Mouse (Mus musculus): Measurements from ENCODE around the gene Krtcap2.

Krtcap2 gene

GRCm38 (mm10) chr3:89246261-89247100 is 715 bp downstream of the Krtcap2 start, which contains the start of gene Trim46:
Gene Trim46 (minus strand): TSS chr3:89246309.
- DNase-seq (ENCODE audit: low read depth, low spot score) = peak; percentile 98

GRCm38 (mm10) chr3:89247466-89247865 is 1.7 kb downstream of the Krtcap2 start:
- no peak for DNase-seq (ENCODE audit: low read depth, low spot score)

DNA sequence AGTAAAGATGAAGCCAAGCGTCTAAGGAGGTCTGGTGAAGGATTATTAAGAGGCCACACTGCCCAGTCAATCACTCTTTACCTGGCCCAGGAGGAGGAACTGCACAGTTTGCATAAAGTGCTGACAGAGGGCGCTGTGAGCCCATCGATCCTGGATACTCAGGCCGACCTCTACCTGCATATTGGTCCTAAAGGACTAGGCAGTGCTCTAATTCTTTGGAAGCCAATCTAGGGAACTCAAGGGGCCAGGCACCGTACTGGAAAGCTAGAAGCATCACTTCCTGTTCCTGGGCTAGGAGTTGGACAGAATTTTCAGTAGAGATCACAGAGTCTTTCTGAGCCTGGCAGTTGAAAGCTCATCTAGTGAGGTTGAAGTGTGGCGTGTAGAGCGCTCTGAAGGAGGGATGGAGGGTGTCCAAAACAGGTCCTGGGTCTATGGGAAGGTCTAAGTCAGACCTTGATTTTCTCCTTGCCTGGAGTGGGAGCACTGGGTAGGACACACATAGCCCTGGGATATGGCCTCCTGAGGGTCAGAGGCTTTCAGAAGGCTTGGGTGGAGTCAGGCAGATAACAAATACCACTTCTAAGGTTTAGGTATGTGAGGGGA is 4.8 kb downstream of the Krtcap2 start:
- peak; percentile 78 for DNase-seq (ENCODE audit: low read depth, low spot score)

- DNase-seq (ENCODE audit: low read depth, low spot score) = no peak
Measured at GRCm38 (mm10) chr3:89251365-89251895, 5.7 kb downstream of the Krtcap2 start.

GRCm38 (mm10) chr3:89254994-89255393 is 9.2 kb downstream of the Krtcap2 start:
- no peak for DNase-seq (ENCODE audit: low read depth, low spot score)

- DNase-seq (ENCODE audit: low read depth, low spot score) = no peak
Measured at GRCm38 (mm10) chr3:89256177-89256576, 10.4 kb downstream of the Krtcap2 start.

DNA sequence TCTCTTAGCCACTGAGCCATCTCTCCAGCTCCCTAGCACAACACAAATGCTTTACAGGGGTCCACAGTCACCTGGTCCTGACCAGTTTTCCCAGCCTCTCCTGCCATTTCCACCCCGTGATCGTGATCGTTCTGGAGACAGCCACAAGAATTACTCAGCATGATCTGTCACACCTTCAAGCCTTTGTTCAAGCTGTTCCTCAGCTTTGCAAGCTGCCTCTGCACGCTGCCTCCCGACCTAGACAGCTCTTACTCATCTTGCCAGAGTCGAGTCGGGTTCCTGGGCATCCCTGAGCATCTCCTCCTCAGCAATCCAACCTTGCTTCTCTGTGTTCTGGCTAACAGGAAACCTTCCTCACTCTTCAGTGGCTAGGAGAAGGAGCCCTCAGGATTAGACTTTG is 13.3 kb downstream of the Krtcap2 start, which contains the start of gene Dpm3:
Dpm3 (plus strand) TSS at position 283 of the 400 bp plus-strand sequence.
- DNase-seq (ENCODE audit: low read depth, low spot score) = peak; percentile 82

DNA sequence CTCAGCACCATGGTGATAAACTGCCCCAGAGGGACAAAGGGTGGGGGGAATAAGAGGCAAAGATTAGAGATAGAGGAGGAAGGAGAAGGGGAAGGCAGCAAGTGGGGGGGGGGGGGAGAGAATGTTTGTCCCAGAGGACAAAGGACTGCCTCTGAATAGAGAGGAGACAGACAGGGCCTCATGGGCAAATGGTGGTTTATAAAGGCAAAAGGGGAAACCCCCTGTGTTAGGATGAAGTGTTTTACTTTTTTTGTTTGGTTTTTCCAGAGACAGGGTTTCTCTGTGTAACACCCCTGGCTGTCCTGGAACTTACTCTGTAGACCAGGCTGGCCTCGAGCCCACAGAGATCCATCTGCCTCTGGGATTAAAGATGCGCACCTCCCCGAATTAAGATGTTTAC is 14.4 kb downstream of the Krtcap2 start:
- DNase-seq (ENCODE audit: low read depth, low spot score) = no peak

DNA sequence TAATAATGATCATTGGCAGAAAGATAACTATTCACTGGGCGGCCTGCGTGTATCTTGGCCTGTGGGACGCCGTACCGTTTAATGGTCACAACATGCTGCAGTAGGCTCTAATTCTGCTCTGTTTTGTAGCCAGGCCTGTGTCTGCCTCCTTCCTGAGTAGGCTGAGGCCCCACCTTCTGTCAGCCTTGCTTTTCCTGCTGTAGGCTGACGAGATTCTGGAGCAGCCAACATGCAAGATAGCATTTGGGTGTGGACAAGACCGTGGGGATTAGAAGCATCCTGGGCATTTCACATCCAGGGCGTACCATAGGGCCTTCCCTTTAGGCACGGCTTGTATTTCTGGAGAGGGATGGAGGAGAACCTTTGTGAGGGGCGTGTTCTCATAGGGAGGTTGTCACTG is 16.7 kb downstream of the Krtcap2 start:
- peak; percentile 46 for DNase-seq (ENCODE audit: low read depth, low spot score)

DNA sequence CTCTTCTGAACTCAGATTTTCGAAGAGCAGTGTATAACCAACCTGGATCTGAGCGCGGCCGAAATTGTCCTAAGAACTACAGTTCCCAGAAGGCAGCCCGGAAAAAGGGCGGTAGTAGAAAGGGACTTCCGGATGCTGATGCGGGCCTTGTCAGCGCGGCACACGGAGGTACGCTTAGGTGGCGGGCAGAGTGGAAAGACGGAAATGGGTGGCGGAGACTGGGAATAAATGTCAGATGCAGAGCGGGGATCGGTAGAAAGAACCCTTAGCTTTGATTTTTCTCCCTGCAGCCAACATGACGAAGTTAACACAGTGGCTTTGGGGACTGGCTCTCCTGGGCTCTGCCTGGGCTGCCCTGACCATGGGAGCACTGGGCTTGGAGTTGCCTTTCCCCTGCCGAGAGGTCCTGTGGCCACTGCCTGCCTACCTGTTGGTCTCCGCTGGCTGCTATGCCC is 20.7 kb downstream of the Krtcap2 start:
- peak; percentile 96 for DNase-seq (ENCODE audit: low read depth, low spot score)

DNA sequence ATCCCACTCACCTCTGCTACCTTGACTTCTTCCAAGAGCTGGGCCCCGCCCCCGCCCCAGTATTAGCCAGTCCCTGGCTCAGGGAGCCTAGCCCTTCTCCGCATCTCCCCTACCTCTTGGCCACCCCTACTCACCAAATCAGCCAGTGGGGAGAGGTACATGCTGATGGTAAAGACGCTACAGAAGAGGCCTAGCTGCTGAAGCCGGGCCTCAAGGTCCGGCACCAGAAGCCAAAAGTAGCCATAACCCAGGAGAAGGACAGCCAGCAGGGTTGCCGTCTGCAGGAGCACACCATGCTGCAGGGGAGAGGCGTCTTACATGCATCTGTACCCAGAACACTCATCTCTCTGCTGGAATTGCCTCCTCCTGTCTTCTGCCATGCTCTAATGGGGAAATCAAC is 23.1 kb downstream of the Krtcap2 start:
- DNase-seq (ENCODE audit: low read depth, low spot score) = no peak

GRCm38 (mm10) chr3:89270051-89270755 is 24.4 kb downstream of the Krtcap2 start, which contains the start of gene Slc50a1:
Gene Slc50a1 (minus strand): TSS chr3:89270570.
- DNase-seq (ENCODE audit: low read depth, low spot score) = peak; percentile 93

DNA sequence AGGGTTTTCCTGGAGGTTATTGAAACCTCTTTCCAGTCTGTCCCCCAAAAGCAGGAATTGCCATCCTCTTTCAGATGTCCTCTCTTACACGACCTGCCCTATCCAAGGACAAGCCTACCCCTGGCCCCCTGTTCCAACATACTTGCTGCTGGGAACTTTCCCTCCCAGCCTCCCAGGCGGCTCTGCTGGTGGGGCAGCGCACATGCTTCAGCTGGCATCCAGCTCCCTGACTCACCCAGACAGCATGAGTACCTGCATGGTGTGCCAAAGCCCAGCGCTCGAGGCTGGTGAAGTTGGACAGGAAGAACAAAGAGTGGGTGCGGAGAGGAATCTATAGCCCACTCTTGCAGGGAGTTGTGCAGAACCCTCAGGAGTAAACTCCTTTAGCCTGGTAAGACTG is 25.1 kb downstream of the Krtcap2 start:
- DNase-seq (ENCODE audit: low read depth, low spot score) = peak; percentile 91

DNA sequence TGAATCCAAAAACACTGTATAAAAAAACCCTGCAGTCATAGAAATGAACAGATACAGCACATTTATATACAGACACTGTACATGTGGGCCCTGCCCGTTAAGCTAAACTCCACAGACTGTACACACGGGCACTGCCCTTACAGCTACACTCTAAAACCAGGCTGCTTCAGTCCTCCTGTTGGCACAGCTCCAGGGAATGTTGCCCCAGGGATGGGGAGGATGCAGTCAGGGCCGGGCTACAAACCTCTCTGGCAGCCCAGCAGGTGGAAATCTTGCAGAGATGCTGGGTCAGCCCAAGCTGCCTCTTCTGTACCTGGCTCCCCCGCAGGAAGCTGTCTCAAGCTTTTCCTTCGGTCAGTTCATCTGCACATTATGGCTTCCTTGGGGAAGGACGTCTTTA is 26.0 kb downstream of the Krtcap2 start:
- DNase-seq (ENCODE audit: low read depth, low spot score) = no peak

- no peak for DNase-seq (ENCODE audit: low read depth, low spot score)
Measured at GRCm38 (mm10) chr3:89276061-89276460, 30.3 kb downstream of the Krtcap2 start.

DNA sequence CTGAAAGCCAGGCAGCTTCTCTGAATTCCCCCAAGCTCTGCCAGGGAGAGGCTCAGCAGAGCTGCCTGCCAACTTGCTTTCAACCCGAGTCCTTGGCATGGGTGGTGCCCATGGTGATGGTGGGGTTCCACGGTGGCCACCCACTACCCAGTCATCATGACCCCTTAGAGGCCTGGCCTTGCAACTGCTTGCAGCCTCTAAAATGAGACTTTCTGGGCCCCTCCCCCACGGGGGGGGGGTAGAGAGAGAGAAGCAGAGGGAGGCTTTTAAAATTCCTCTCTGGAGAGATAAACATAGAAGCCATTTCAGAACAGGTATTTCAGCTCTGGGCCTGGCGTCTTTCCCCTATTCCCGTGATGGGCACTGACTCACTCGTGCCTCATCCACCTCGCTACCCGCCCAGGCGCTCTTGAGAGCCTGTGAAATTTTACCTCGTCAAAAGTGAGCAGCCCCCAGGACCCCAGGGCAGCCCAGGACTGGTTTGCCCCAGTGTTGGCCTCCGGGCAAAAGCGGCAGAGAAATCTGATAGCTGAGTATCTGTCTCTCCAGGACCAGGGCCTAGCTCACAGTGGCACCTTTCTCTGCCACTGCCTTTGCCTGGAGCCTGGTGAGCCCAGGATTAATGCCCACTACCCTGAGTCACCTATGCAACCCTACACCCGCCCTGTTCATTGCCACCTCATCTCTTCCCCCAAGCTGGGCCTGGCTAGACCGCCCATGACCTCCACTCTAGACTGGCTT is 31.7 kb downstream of the Krtcap2 start:
- DNase-seq (ENCODE audit: low read depth, low spot score) = peak; percentile 50

DNA sequence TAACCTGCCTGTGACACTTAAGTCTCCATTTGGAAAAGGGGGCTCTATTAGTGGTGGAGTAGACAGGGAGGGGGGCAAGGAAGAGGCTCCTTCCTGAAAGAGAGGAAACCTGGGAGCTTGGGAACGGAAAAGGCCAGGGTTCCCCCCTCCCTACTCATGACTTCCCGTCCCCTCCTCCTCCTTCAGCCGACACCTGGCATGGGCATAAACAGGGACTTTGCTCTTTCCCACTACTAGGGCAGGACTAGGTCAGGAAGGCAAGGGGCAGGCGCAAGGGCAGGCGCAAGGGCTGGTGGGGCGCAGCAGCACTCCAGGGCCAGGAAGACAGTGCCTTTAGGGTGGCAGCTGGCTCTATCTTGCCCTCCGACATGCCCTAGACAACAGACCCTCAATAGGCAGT is 32.3 kb downstream of the Krtcap2 start:
- DNase-seq (ENCODE audit: low read depth, low spot score) = no peak

- DNase-seq (ENCODE audit: low read depth, low spot score) = no peak
Measured at GRCm38 (mm10) chr3:89278643-89279042, 32.9 kb downstream of the Krtcap2 start.

- peak; percentile 95 for DNase-seq (ENCODE audit: low read depth, low spot score)
Measured at GRCm38 (mm10) chr3:89279153-89279890, 33.6 kb downstream of the Krtcap2 start.

DNA sequence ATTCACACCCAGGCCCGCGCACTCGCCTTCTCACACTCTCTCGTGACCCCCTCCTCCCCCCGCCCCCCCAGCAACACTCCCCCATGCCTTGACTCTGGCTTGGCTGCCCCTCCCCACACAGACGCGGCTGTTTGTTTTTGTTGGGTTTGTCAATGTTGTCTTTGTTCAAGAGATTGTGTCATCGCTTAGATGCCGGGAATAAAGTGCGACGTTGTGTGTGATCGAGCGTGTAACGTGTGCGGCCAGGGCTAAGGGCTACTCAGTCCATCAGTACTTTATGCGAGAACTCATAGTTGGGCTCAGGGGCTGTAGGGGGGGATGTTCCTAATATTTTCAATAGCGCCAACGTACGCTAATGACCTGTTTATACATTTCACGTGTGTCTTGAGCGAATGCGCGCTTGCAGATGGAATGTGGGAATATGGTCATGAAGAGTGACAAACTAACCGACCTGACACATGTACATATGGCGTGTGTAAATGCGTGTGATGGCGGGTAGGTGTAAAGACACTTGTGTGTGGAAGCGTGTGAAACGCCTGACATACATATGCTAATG is 34.4 kb downstream of the Krtcap2 start:
- DNase-seq (ENCODE audit: low read depth, low spot score) = peak; percentile 89

Measured in brain, adult 2 months (tissue).